Comparison of ENCODE assay signal across 18 mouse cellular contexts in the genomic region with DNA sequence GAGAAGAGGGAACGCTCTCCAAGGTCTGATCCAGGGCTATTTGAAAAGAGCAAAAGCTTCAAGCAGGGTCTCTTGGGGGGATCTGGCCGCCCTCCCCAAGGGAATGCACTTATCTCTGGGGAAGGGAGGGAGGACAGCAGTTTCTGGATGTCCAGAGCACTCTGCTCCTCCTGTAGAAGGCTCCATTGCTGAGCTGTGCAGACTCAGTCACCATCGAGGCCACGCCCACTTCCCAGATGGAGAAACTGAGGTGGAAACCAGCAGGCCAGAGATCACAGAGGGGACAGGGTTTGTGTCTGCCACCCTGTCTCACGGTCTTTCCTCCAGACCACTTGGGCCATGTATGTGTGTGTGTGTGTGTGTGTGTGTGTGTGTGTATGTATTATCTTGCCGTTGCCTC. TPM values are rescaled to one million over a fixed set of nuclear protein-coding genes. Genes with fewer than 3 reads are reported as not detected.
A peak's percentile ranks its signal among the peaks of the same experiment; 100 is the strongest.
DNase-seq lines count a peak whose midpoint lies in the region; ATAC-seq lines count a peak whose summit lies in the region.
"Had no signal": no experiment of that assay in that cellular context is flagged by ENCODE, and none has a peak within 500 bp of the region (broad histone marks: within the 10 kb centered on the region; RNA-seq: fewer than 3 reads in every experiment).

No protein-coding gene starts in this region.

- H3K36me3 ChIP-seq in heart, embryonic 16.5 days (ENCODE audit: control insufficient read depth, insufficient read depth): no peaks in the 10 kb centered on the region
- no peaks in the 10 kb centered on the region for H3K36me3 ChIP-seq in stomach, embryonic 15.5 days
- no peaks in the 10 kb centered on the region for H3K36me3 ChIP-seq in kidney, embryonic 16.5 days (ENCODE audit: insufficient read depth, low read length)
- H3K36me3 ChIP-seq: embryonic facial prominence, embryonic 12.5 days; forebrain, embryonic 10.5 days; lung, embryonic 15.5 days; neural tube, embryonic 13.5 days had no signal

- no peaks in the 10 kb centered on the region for H3K9me3 ChIP-seq in heart, embryonic 16.5 days (replicated peaks; ENCODE audit: control insufficient read depth, low read length)
- H3K9me3 ChIP-seq in stomach, embryonic 15.5 days: no peaks in the 10 kb centered on the region
- no peaks in the 10 kb centered on the region for H3K9me3 ChIP-seq in kidney, embryonic 16.5 days (ENCODE audit: low read length)
- H3K9me3 ChIP-seq: embryonic facial prominence, embryonic 12.5 days; forebrain, embryonic 10.5 days; lung, embryonic 15.5 days; neural tube, embryonic 13.5 days had no signal

- ATAC-seq in heart, embryonic 16.5 days (replicated peaks; ENCODE audit: extremely low read depth, insufficient read depth, low FRiP score): no peak
- no peak for ATAC-seq in stomach, embryonic 15.5 days (ENCODE audit: insufficient read depth, low FRiP score, low read depth)
- no peak for ATAC-seq in erythroblast, adult 5-6 weeks (replicated peaks; ENCODE audit: low FRiP score, poor library complexity, severe bottlenecking)
- ATAC-seq in kidney, embryonic 16.5 days (ENCODE audit: low FRiP score, low TSS enrichment): no peak
- ATAC-seq: hindbrain, postnatal 0 days; Patski had no signal

- DNase-seq in heart, adult 18-20 months: no peak
- DNase-seq in testis, postnatal 10 days (ENCODE audit: low spot score): peak; percentile 48
- DNase-seq in testis, postnatal 14 days (ENCODE audit: low spot score): no peak
- DNase-seq in gastrocnemius, postnatal 14 days: peak; percentile 3
- DNase-seq: heart, postnatal 36 days; retina, postnatal 1 day had no signal

- H3K4me3 ChIP-seq in heart, embryonic 16.5 days (ENCODE audit: low read length): no peak overlapping the region
- no peak overlapping the region for H3K4me3 ChIP-seq in stomach, embryonic 15.5 days (replicated peaks)
- H3K4me3 ChIP-seq in kidney, embryonic 16.5 days (ENCODE audit: low read length): no peak overlapping the region
- H3K4me3 ChIP-seq: embryonic facial prominence, embryonic 12.5 days; forebrain, embryonic 10.5 days; lung, embryonic 15.5 days; neural tube, embryonic 13.5 days had no signal

- H3K27ac ChIP-seq in heart, embryonic 16.5 days (ENCODE audit: low read length): no peak overlapping the region
- peak overlapping the region; percentile 35; the same call in 1 of the 2 replicates for H3K27ac ChIP-seq in stomach, embryonic 15.5 days
- H3K27ac ChIP-seq in kidney, embryonic 16.5 days (ENCODE audit: low read length): no peak overlapping the region
- H3K27ac ChIP-seq: embryonic facial prominence, embryonic 12.5 days; forebrain, embryonic 10.5 days; hindbrain, postnatal 0 days; kidney, postnatal 0 days; neural tube, embryonic 13.5 days had no signal

- H3K4me1 ChIP-seq in heart, embryonic 16.5 days (ENCODE audit: control insufficient read depth, insufficient read depth, low read length): peaks cover 7% of the 10 kb centered on the region
- H3K4me1 ChIP-seq in stomach, embryonic 15.5 days: peaks cover 14% of the 10 kb centered on the region
- H3K4me1 ChIP-seq in kidney, embryonic 16.5 days (ENCODE audit: insufficient read depth, low read length): peaks cover 5% of the 10 kb centered on the region; the same call in 1 of the 2 replicates

- peaks cover 58% of the 10 kb centered on the region for H3K27me3 ChIP-seq in heart, embryonic 16.5 days (ENCODE audit: control insufficient read depth, insufficient read depth, low read length)
- peaks cover 15% of the 10 kb centered on the region for H3K27me3 ChIP-seq in stomach, embryonic 15.5 days (replicated peaks)
- peaks cover 20% of the 10 kb centered on the region for H3K27me3 ChIP-seq in kidney, embryonic 16.5 days (ENCODE audit: insufficient read depth, low read length)

- 72% methylated on average over 6 of the region's 6 CpGs for WGBS in heart, embryonic 16.5 days
- whole genome bisulfite sequencing in stomach, embryonic 15.5 days: 61% methylated on average over 6 of the region's 6 CpGs
- WGBS in kidney, embryonic 16.5 days: 84% methylated on average over 6 of the region's 6 CpGs

- H3K4me2 ChIP-seq in heart, embryonic 16.5 days (ENCODE audit: low read depth, low read length): peak overlapping the region; percentile 29; the same call in 1 of the 2 replicates
- H3K4me2 ChIP-seq in stomach, embryonic 15.5 days: 0 out of 2 replicates have a peak overlapping the region, but pooled peaks have one; percentile 16
- no peak overlapping the region for H3K4me2 ChIP-seq in kidney, embryonic 16.5 days (replicated peaks; ENCODE audit: low read depth, low read length)
- H3K4me2 ChIP-seq: embryonic facial prominence, embryonic 12.5 days; liver, embryonic 11.5 days; lung, embryonic 15.5 days; neural tube, embryonic 13.5 days had no signal

- no peak overlapping the region for H3K9ac ChIP-seq in heart, embryonic 16.5 days (ENCODE audit: low read length)
- no peak overlapping the region for H3K9ac ChIP-seq in stomach, embryonic 15.5 days
- no peak overlapping the region for H3K9ac ChIP-seq in kidney, embryonic 16.5 days (replicated peaks; ENCODE audit: low read length)
- H3K9ac ChIP-seq: embryonic facial prominence, embryonic 12.5 days; lung, embryonic 15.5 days; neural tube, embryonic 13.5 days had no signal

- intact Hi-C loops in gastrocnemius, postnatal 14 days (cut with DNase I; ENCODE audit: low total_unique reads): no loop called here

RNA-seq across cellular contexts. Expression of a gene that starts 3.0 kb away (rescaled TPM):
- polyA plus RNA-seq in heart, embryonic 16.5 days (2015; fragmentation: Nextera tagmentation; extraction: Ambion mirVana): 3.6 and 7.1 TPM in 2 replicates
- 1 to 10 TPM in 1 of 2 experiments, under 1 TPM in 1; 0.32 to 1.0 TPM for total RNA-seq in heart, adult 18-20 months (2021)
- total RNA-seq in gastrocnemius, postnatal 14 days (2021): under 1 TPM; 0.27 to 0.66 TPM
- polyA plus RNA-seq in stomach, embryonic 15.5 days (2015; fragmentation: Nextera tagmentation; extraction: Ambion mirVana): 20.4 and 29.1 TPM in 2 replicates
- 6.7 and 18.6 TPM in 2 replicates for total RNA-seq in erythroblast, adult 5-6 weeks (2015; ENCODE audit: low replicate concordance)
- total RNA-seq in erythroblast, adult 5-6 weeks (2017; ENCODE audit: low replicate concordance): 4.3 and 5.6 TPM in 2 replicates
- 5.9 and 6.4 TPM in 2 replicates for polyA plus RNA-seq in kidney, embryonic 16.5 days (2015; fragmentation: Nextera tagmentation; extraction: Ambion mirVana)

RNA-seq across cellular contexts. Expression of a gene that starts 51.0 kb away (rescaled TPM):
- polyA plus RNA-seq in heart, embryonic 16.5 days (2015; fragmentation: Nextera tagmentation; extraction: Ambion mirVana): 0.80 and 1.1 TPM in 2 replicates
- under 1 TPM; 0.72 to 0.74 TPM for total RNA-seq in heart, adult 18-20 months (2021)
- 1 to 10 TPM; 1.1 TPM for total RNA-seq in gastrocnemius, postnatal 14 days (2021)
- 2.9 and 3.4 TPM in 2 replicates for polyA plus RNA-seq in stomach, embryonic 15.5 days (2015; fragmentation: Nextera tagmentation; extraction: Ambion mirVana)
- 0.84 and 1.5 TPM in 2 replicates for total RNA-seq in erythroblast, adult 5-6 weeks (2015; ENCODE audit: low replicate concordance)
- 3.2 and 3.9 TPM in 2 replicates for total RNA-seq in erythroblast, adult 5-6 weeks (2017; ENCODE audit: low replicate concordance)
- polyA plus RNA-seq in kidney, embryonic 16.5 days (2015; fragmentation: Nextera tagmentation; extraction: Ambion mirVana): 3.4 and 3.7 TPM in 2 replicates

Comparison
In these comparisons a context has a peak if more than half of its experiments do, and no peak if none do; other contexts are left out.
1. DNase-seq: peak in testis, postnatal 10 days (single experiment) and gastrocnemius, postnatal 14 days (single experiment); none in heart, adult 18-20 months (0 of 2) and testis, postnatal 14 days (single experiment).